Mouse (Mus musculus): Measurements from ENCODE around the gene Padi1. TPM values are rescaled to one million over a fixed set of nuclear protein-coding genes. Genes with fewer than 3 reads are reported as not detected.

Padi1 gene
- total RNA-seq (2023), result 0.49 TPM in 1 of 4 replicates, not detected in the others

DNA sequence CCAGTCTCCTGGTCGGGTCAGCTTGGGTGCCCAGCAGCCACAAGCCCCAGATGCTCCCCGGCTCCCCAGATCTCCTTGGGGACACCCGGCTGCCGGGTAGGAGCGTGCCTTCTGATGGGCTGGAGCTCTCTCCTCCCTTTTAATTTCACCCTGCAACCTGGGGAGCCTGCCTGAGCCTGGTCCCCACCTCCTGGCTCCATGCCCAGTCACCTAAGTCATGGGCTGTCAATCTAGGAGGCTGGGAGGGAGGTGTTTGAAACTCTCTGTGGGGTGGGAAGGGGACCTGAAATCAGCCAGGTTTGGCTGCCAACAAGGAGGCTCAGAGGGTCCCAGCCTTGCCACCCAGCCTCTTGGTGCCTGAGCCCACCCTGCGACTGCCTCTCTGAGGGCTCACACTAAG is at the start of gene Padi1:
TSS of gene Padi1 (minus strand) at position 113 of the 400 bp plus-strand sequence.

DNA sequence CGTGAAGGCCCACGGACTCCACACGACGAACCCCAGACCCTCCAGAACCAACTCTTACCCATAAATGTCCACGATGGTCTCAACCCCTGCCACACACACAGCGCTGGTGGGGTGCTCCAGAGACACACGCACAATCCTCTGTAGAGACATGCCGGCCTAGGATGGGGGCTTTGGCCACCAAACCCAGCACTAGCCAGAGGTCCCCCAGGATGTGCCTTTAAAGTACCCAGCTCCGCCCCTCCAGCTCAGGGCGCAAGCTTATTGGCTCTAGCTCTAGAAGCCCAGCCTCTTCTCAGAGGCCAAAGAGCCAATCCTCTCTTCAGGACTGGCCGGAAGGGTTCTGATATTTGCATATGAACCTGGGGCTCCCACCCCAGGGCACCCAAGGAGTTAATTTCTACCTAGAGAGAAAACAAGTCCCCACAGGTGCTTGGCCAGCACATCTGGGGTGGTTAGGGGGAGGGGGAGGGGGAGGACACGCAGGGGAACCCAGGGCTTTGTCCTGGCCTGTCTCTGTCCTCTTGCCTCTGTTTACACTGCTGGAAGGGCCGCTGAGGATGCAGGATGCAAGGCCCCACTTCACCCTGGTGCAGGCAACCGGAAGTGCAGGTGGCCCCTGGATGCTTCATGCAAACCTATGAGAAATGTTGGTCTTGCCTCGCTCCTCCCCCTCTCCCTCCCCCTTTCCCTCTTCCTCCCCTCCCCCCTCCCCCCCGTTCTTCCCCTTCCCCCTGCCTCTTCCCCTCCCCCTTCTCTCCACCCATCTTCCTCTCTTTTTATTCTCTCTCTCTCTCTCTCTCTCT is 34.9 kb downstream of the Padi1 start, which contains the start of gene Padi3:
TSS of gene Padi3 (minus strand) at position 191 of the 803 bp plus-strand sequence.

GRCm38 (mm10) chr4:140774025-140774800 is 71.4 kb downstream of the Padi1 start, which contains the start of gene Padi4:
Padi4 (minus strand) TSS chr4:140774236.

Other genes with a start within 250 kb of the Padi1 start
- 0.17 to 0.88 TPM in 2 of 4 replicates, not detected in the others for gene Arhgef10l, start 179.8 kb downstream of the Padi1 start, total RNA-seq (2023)
- 173 to 191 TPM (median 177 TPM) in 4 replicates for gene Rcc2, start 145.2 kb downstream of the Padi1 start, total RNA-seq (2023)
- gene Padi6, start 103.1 kb downstream of the Padi1 start, total RNA-seq (2023), result 0.24 TPM in 1 of 4 replicates, not detected in the others
- gene Padi4, start 71.5 kb downstream of the Padi1 start, total RNA-seq (2023), result 0.38 to 0.66 TPM (median 0.50 TPM) in 4 replicates
- gene Padi3, start 35.1 kb downstream of the Padi1 start, total RNA-seq (2023), result 0.19 TPM in 1 of 4 replicates, not detected in the others
- gene Padi2, start 60.6 kb upstream of the Padi1 start, total RNA-seq (2023), result 11.0 to 13.6 TPM (median 12.8 TPM) in 4 replicates
- 67.8 to 81.4 TPM (median 75.4 TPM) in 4 replicates for gene Sdhb, start 115.4 kb upstream of the Padi1 start, total RNA-seq (2023)
- 83.0 to 109 TPM (median 90.1 TPM) in 4 replicates for gene Atp13a2, start 141.1 kb upstream of the Padi1 start, total RNA-seq (2023)
- gene Mfap2, start 164.6 kb upstream of the Padi1 start, total RNA-seq (2023), result not detected in 4 replicates
- gene Crocc, start 214.8 kb upstream of the Padi1 start, total RNA-seq (2023), result 15.3 to 20.1 TPM (median 17.6 TPM) in 4 replicates
- 81.7 to 93.6 TPM (median 85.9 TPM) in 4 replicates for gene Necap2, start 232.6 kb upstream of the Padi1 start, total RNA-seq (2023)
- not detected in 4 replicates for gene Spata21, start 242.6 kb upstream of the Padi1 start, total RNA-seq (2023)